Mouse (Mus musculus) neutrophil, adult 5-6 weeks (primary cell): ENCODE measurements around the gene Cyp2c70. TPM values are rescaled to one million over a fixed set of nuclear protein-coding genes. Genes with fewer than 3 reads are reported as not detected.

ENCODE experiments used
- total RNA-seq: library from RNA; stranded (forward); fragments of 200-1000 nt; gene quantifications from 2 replicates; pipeline ENCODE4 v1.2.3, GENCODE M21; 2017

Gene Cyp2c70
- total RNA-seq, 1 experiment from 2014 or later = not detected

Other genes starting within 250 kb of the Cyp2c70 start
- not detected in 2 replicates for gene Cyp2c37, start 194.9 kb downstream of the Cyp2c70 start, total RNA-seq
- gene Cyp2c54, start 113.5 kb downstream of the Cyp2c70 start, total RNA-seq = not detected in 2 replicates
- gene Cyp2c50, start 97.6 kb downstream of the Cyp2c70 start, total RNA-seq = not detected in 2 replicates
- gene Pdlim1, start 84.5 kb upstream of the Cyp2c70 start, total RNA-seq = 32.2 and 37.4 TPM in 2 replicates